Mouse (Mus musculus) ES-Bruce4 (cell line): ENCODE data around the gene Lyrm1. TPM values are rescaled to one million over a fixed set of nuclear protein-coding genes. Genes with fewer than 3 reads are reported as not detected.

Experiments
- H3K27ac ChIP-seq: 2 replicates; pipeline ENCODE4 v1.5.1; 2012; ENCODE audit warnings: low read length, inconsistent platforms; ENCODE audit not compliant: insufficient read depth
- H3K27me3 ChIP-seq: 2 replicates; pipeline ENCODE4 v1.6.1; 2012; ENCODE audit warnings: mild to moderate bottlenecking, low read length, inconsistent platforms; ENCODE audit not compliant: control insufficient read depth, poor library complexity, insufficient read depth, severe bottlenecking
- H3K36me3 ChIP-seq: 2 replicates; pipeline ENCODE4 v1.6.1; 2012; ENCODE audit warnings: inconsistent platforms, mild to moderate bottlenecking, low read length, moderate library complexity; ENCODE audit not compliant: control insufficient read depth, poor library complexity, insufficient read depth, severe bottlenecking
- H3K4me1 ChIP-seq: one replicate; pipeline ENCODE4 v1.8.1; 2011; ENCODE audit warnings: low read length; ENCODE audit not compliant: control insufficient read depth, insufficient read depth
- H3K4me3 ChIP-seq: 2 replicates; pipeline ENCODE4 v1.5.1; 2011; ENCODE audit warnings: low read depth, mild to moderate bottlenecking, low read length
- H3K9ac ChIP-seq: 2 replicates; pipeline ENCODE4 v1.6.1; 2012; ENCODE audit warnings: low read depth, mild to moderate bottlenecking, inconsistent platforms; ENCODE audit not compliant: poor library complexity, severe bottlenecking
- H3K9me3 ChIP-seq: replicated peaks from 2 replicates; pipeline ENCODE4 v1.6.1; 2012; ENCODE audit warnings: mild to moderate bottlenecking, low read length, inconsistent platforms; ENCODE audit not compliant: control insufficient read depth, poor library complexity, insufficient read depth, severe bottlenecking
- CTCF ChIP-seq: IDR thresholded peaks from one replicate; pipeline ENCODE4 v1.8.1; 2011; ENCODE audit warnings: low read depth, low read length
- EP300 ChIP-seq: IDR thresholded peaks from 2 replicates; pipeline ENCODE4 v1.6.1; 2011; ENCODE audit warnings: low read depth, low read length; ENCODE audit not compliant: insufficient read depth
- POLR2A ChIP-seq: IDR thresholded peaks from one replicate; pipeline ENCODE4 v1.8.1; 2011; ENCODE audit warnings: low read length; ENCODE audit not compliant: insufficient read depth
- polyA plus RNA-seq: library from polyadenylated mRNA; stranded (reverse); fragments of >200 nt; gene quantifications from 2 replicates; pipeline ENCODE4 v1.2.4, GENCODE M21; 2011; ENCODE audit warnings: low read depth; ENCODE audit not compliant: missing spikeins, insufficient read depth, insufficient read length

Lyrm1 gene
- polyA plus RNA-seq, 1 experiment, result 7.2 TPM

GRCm38 (mm10) chr7:119892742-119893141 lies 2.9 kb upstream of the Lyrm1 start:
- TF ChIP-seq EP300, result no peak
- Histone ChIP-seq H3K36me3 (no peaks in the 10 kb centered on the region; the same call in 1 of the 2 replicates), H3K4me3 (no peak overlapping the region), H3K27ac (no peak overlapping the region), H3K9ac (no peak overlapping the region), H3K4me1 (peaks cover 1% of the 10 kb centered on the region), H3K27me3 (no peaks in the 10 kb centered on the region), H3K9me3 (no peaks in the 10 kb centered on the region)

- Histone ChIP-seq H3K9me3 (no peaks in the 10 kb centered on the region), H3K36me3 (no peaks in the 10 kb centered on the region; the same call in 1 of the 2 replicates), H3K27me3 (no peaks in the 10 kb centered on the region), H3K4me3 (peak overlapping the region; percentile 90), H3K27ac (peak overlapping the region; percentile 37), H3K4me1 (peaks cover 2% of the 10 kb centered on the region), H3K9ac (peak overlapping the region; percentile 95)
- TF ChIP-seq POLR2A, result no peak
- TF ChIP-seq CTCF, result no peak
- no peak for TF ChIP-seq EP300
Observed at GRCm38 (mm10) chr7:119894818-119895544, 680 bp upstream of the Lyrm1 start.

- Histone ChIP-seq H3K9me3 (no peaks in the 10 kb centered on the region), H3K9ac (no peak overlapping the region), H3K36me3 (no peaks in the 10 kb centered on the region), H3K4me1 (peaks cover 1% of the 10 kb centered on the region), H3K27ac (peak overlapping the region; percentile 88), H3K4me3 (no peak overlapping the region), H3K27me3 (no peaks in the 10 kb centered on the region)
- TF ChIP-seq POLR2A (no peak), EP300 (0 out of 2 replicates have a peak, but pooled peaks have one; percentile 24)
Observed at GRCm38 (mm10) chr7:119897521-119898109, 2.0 kb downstream of the Lyrm1 start.

- TF ChIP-seq POLR2A (no peak), CTCF (no peak), EP300 (no peak)
Observed at GRCm38 (mm10) chr7:119898247-119898856, 2.7 kb downstream of the Lyrm1 start.

GRCm38 (mm10) chr7:119899386-119900057 lies 3.9 kb downstream of the Lyrm1 start:
- H3K9ac ChIP-seq, result no peak overlapping the region
- no peaks in the 10 kb centered on the region for H3K36me3 ChIP-seq
- H3K4me3 ChIP-seq, result no peak overlapping the region
- no peak overlapping the region for H3K27ac ChIP-seq
- no peaks in the 10 kb centered on the region for H3K9me3 ChIP-seq
- no peaks in the 10 kb centered on the region for H3K27me3 ChIP-seq
- no peak for TF ChIP-seq EP300
- no peak for TF ChIP-seq CTCF
- TF ChIP-seq POLR2A, result no peak
- H3K4me1 ChIP-seq, result peaks cover 1% of the 10 kb centered on the region

More at GRCm38 (mm10) chr7:119898247-119898856, 2.7 kb downstream of the Lyrm1 start:
- Histone ChIP-seq H3K36me3 (no peaks in the 10 kb centered on the region), H3K9ac (no peak overlapping the region), H3K4me3 (no peak overlapping the region), H3K4me1 (peaks cover 1% of the 10 kb centered on the region), H3K9me3 (no peaks in the 10 kb centered on the region), H3K27ac (peak overlapping the region; percentile 88), H3K27me3 (no peaks in the 10 kb centered on the region)
